Mouse (Mus musculus) small intestine, adult 2 months (tissue): ENCODE results near the gene Tubgcp2. TPM values are rescaled to one million over a fixed set of nuclear protein-coding genes. Genes with fewer than 3 reads are reported as not detected.

ENCODE experiments used
- H3K27ac ChIP-seq: fragments of 200-500 bp; 2 replicates; pipeline ENCODE4 v1.5.1; 2012; ENCODE audit warnings: low read depth, low read length, control low read depth, inconsistent platforms; ENCODE audit not compliant: insufficient read depth
- H3K27me3 ChIP-seq: fragments of 200-500 bp; 2 replicates; pipeline ENCODE4 v1.6.1; 2012; ENCODE audit warnings: mild to moderate bottlenecking, moderate library complexity, low read length, inconsistent platforms; ENCODE audit not compliant: control insufficient read depth, insufficient read depth
- H3K36me3 ChIP-seq: fragments of 200-500 bp; 2 replicates; pipeline ENCODE4 v1.6.1; 2012; ENCODE audit warnings: mild to moderate bottlenecking, low read length, control low read depth, inconsistent platforms; ENCODE audit not compliant: control insufficient read depth, insufficient read depth
- H3K4me1 ChIP-seq: fragments of 200-500 bp; 2 replicates; pipeline ENCODE4 v1.6.1; 2012; ENCODE audit warnings: low read length, inconsistent platforms, mixed read lengths; ENCODE audit not compliant: control insufficient read depth, insufficient read depth, insufficient read length
- H3K4me3 ChIP-seq: fragments of 200-500 bp; 2 replicates; pipeline ENCODE4 v1.5.1; 2012; ENCODE audit warnings: low read depth, mild to moderate bottlenecking, control low read depth, inconsistent platforms, low read length, moderate library complexity
- CTCF ChIP-seq: fragments of 200-500 bp; IDR thresholded peaks from 2 replicates; pipeline ENCODE4 v1.5.1; 2012; ENCODE audit warnings: low read depth, mild to moderate bottlenecking, control low read depth, inconsistent platforms, low read length, moderate library complexity, mixed read lengths; ENCODE audit not compliant: insufficient replicate concordance, insufficient read length; ENCODE audit errors: extremely low read depth
- POLR2A ChIP-seq: fragments of 200-500 bp; IDR thresholded peaks from 2 replicates; pipeline ENCODE4 v1.6.1; 2012; ENCODE audit warnings: low read depth, mild to moderate bottlenecking, control low read depth, inconsistent platforms, low read length, moderate library complexity
- WGBS: fragments of 180-500 bp; shearing (Covaris S2); methylation state at CpG from one replicate; pipeline ENCODE4 v1.1.7; 2018; 5-methylcytosine and 5-hydroxymethylcytosine counted together
- polyA plus RNA-seq: library from polyadenylated mRNA; depleted of rRNA; stranded (reverse); fragments of >200 nt; gene quantifications from 2 replicates; pipeline ENCODE4 v1.2.3, GENCODE M21; 2012

Tubgcp2 gene
- polyA plus RNA-seq, 1 experiment, result 9.1 TPM

- Histone ChIP-seq H3K27me3 (peaks cover 31% of the 10 kb centered on the region), H3K4me3 (0 out of 2 replicates have a peak overlapping the region, but pooled peaks have one; percentile 49), H3K36me3 (no peaks in the 10 kb centered on the region), H3K4me1 (peaks cover 16% of the 10 kb centered on the region), H3K27ac (no peak overlapping the region)
- TF ChIP-seq POLR2A, result no peak
- no peak for TF ChIP-seq CTCF
- 44% methylated on average over 7 of the region's 7 CpGs for WGBS
Observed at GRCm38 (mm10) chr7:140058528-140058927, 22.1 kb upstream of the Tubgcp2 start.

GRCm38 (mm10) chr7:140057413-140058407, 21.2 kb upstream of the Tubgcp2 start:
- 6% methylated on average over 53 of the region's 53 CpGs for WGBS

GRCm38 (mm10) chr7:140054124-140054523, 17.7 kb upstream of the Tubgcp2 start:
- no peak overlapping the region for H3K4me3 ChIP-seq
- no peak overlapping the region for H3K27ac ChIP-seq
- peaks cover 13% of the 10 kb centered on the region for H3K4me1 ChIP-seq
- no peak for TF ChIP-seq POLR2A
- TF ChIP-seq CTCF, result no peak
- WGBS, result 81% methylated on average over 4 of the region's 4 CpGs
- peaks cover 41% of the 10 kb centered on the region for H3K27me3 ChIP-seq
- H3K36me3 ChIP-seq, result no peaks in the 10 kb centered on the region

More at GRCm38 (mm10) chr7:140057413-140058407, 21.2 kb upstream of the Tubgcp2 start:
- H3K4me1 ChIP-seq, result peaks cover 16% of the 10 kb centered on the region
- TF ChIP-seq CTCF (no peak), POLR2A (no peak)
- H3K4me3 ChIP-seq, result peak overlapping the region; percentile 49
- no peaks in the 10 kb centered on the region for H3K36me3 ChIP-seq
- H3K27ac ChIP-seq, result no peak overlapping the region
- peaks cover 31% of the 10 kb centered on the region for H3K27me3 ChIP-seq

GRCm38 (mm10) chr7:140049115-140049689, 12.7 kb upstream of the Tubgcp2 start:
- Histone ChIP-seq H3K4me1 (peaks cover 18% of the 10 kb centered on the region), H3K36me3 (no peaks in the 10 kb centered on the region), H3K27ac (no peak overlapping the region), H3K27me3 (peaks cover 49% of the 10 kb centered on the region), H3K4me3 (peak overlapping the region; percentile 63)
- WGBS, result 2% methylated on average over 34 of the region's 34 CpGs
- TF ChIP-seq CTCF (no peak), POLR2A (no peak)

GRCm38 (mm10) chr7:140048361-140049114, 12.1 kb upstream of the Tubgcp2 start, which contains the start of gene Msx3:
Msx3 (minus strand) TSS chr7:140049089.
- TF ChIP-seq POLR2A, result no peak
- TF ChIP-seq CTCF, result no peak

GRCm38 (mm10) chr7:140047811-140048311, 11.4 kb upstream of the Tubgcp2 start:
- H3K27me3 ChIP-seq, result peaks cover 49% of the 10 kb centered on the region
- no peaks in the 10 kb centered on the region for H3K36me3 ChIP-seq
- no peak overlapping the region for H3K27ac ChIP-seq
- WGBS, result 1% methylated on average over 33 of the region's 33 CpGs
- peaks cover 18% of the 10 kb centered on the region for H3K4me1 ChIP-seq
- peak overlapping the region; percentile 37 for H3K4me3 ChIP-seq
- no peak for TF ChIP-seq POLR2A
- TF ChIP-seq CTCF, result no peak

More at GRCm38 (mm10) chr7:140048361-140049114, 12.1 kb upstream of the Tubgcp2 start, which contains the start of gene Msx3:
- Histone ChIP-seq H3K27ac (no peak within 1 kb of the TSS), H3K4me3 (peak within 1 kb of the TSS; percentile 63), H3K4me1 (peaks cover 18% of the 10 kb centered on the region), H3K27me3 (peaks cover 49% of the 10 kb centered on the region), H3K36me3 (no peaks in the 10 kb centered on the region)
- 2% methylated on average over 56 of the region's 56 CpGs for WGBS
